Mouse (Mus musculus) mesoderm, embryonic 11.5 days (tissue): ENCODE data around the gene Zfx.

Experiments used
- DNase-seq: peaks from one replicate; pipeline ENCODE4 v3.0.0-alpha.2; 2012; ENCODE audit warnings: low read depth, low spot score

Gene Zfx

DNA sequence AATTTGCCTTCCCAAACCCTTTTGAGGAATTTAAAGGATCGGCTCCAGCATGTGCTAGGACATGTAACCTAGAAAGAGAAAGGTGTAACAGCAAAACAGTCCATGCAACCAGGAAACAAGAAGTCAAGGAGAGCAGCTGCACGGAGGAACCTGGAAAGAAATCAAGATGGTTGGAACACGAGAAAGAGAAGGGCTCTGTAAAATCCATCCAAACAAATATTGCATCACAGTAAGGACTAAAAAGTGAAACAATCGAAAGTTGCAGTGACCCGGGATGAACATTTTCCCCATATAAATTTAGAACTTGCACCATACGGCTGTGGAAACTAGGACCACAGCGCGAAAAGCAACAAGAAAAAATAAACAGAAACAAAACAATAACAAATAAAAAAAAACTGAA, 62.8 kb downstream of the Zfx start:
- no peak for DNase-seq

DNA sequence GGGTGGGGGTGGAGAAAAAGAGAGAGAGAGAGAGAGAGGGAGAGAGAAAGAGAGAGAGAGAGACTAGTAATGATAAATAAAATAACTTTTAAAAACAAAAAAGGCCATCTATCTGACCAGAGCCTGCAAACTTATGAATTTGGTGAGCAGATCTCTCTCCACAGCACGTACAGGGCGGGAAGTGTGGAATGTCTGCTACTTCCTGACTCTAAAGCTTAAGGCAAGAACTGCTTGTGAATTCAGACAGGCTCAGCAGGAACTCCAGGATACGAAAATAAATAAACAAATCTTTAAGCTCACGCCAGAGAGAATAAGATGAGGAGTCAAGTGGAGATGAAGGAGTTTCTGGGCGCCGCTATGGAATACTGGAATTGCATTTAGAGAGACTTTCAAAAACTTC, 64.8 kb downstream of the Zfx start:
- DNase-seq, result no peak

DNA sequence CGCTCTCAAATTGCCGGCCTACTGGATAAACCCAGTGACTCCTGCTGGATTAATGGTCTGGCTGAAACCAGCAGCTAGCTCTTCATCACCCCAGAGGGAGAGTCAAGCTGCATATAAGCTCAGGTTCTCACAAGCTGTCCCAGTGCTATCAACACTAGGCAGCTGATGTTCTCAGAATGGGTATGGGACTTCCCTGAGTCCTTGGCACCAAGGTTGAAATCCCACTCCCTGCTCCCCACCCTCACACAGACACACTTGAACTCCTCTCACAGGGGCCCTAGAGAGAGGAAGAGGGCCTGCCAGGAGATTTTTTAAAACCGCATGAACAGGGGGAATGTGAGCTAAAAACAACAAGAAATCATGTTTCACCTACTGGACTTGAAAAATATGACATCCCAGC, 74.5 kb downstream of the Zfx start:
- DNase-seq, result no peak

DNA sequence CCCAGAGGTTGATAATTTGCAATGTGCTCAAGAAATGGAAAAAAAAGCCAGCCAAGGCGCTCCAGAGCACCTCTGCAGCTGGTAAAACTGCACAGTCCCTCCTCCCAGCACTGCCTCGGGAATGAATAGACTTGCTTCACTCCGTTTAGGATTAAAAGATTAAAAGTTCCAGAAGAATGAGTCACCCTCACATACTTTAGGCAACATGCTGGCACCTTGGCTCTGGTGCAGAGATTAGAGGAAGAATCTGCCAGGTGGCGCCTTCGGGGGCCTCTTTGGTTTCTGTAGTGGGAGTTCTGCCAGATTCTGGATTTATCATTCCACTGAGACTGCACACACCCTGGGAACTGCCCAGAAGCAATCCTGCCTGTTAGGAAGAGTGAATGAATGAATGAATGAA, 75.5 kb downstream of the Zfx start:
- DNase-seq, result no peak

DNA sequence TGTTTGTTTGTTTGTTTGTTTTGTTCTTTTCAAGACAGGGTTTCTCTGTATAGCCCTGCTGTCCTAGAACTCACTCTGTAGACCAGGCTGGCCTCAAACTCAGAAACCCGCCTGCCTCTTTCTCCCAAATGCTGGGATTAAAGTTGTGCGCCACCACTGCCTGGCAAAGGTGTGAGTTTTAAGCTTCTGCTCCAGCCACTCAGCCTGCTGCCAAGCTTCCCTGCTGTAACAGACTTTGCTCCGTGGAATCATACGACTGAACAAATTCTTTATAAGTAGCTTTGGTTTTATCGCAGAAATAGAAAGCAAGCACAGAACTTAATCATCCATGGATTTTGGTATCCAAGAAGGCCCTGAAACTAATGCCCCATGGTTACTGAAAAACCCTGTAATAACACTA, 76.1 kb downstream of the Zfx start:
- DNase-seq, result no peak

DNA sequence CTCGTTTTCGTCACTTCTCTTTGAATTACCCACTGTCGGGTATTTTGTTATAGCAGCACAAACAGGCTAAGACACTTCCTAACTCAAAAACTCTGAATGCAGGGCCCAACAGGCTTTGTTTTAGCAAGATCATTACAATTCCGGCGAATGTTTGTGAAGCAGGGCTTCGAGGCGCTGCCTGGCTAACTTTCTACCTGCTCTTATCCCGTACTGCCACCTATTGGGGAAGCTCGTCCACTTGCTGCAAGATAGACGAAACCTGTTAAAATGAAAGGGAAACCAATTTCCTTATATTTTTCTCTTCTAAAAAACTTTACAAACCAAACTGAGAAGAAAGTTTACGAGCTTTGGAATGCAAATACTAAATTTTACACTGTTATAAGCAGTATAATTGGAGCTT, 90.6 kb downstream of the Zfx start:
- DNase-seq, result peak; percentile 27

DNA sequence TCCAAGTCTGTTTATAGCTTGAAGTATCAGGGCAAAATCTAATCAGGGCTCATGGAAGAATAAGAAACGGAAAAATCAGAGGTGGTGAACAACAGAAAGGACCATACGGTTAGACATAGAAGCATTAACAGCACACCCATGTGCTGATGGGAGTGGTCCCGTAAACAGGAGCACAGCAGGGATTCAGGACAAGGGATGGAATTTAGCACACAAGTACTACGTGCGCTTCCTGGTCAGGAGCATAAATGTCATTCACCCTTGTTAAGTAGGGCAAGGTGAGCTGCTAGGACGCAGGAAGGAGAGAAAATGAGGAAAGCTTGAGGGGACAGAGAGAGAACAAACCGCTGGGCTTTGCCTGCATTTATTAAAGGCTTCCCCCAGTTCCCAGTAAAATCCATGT, 93.4 kb downstream of the Zfx start:
- no peak for DNase-seq
